Mouse (Mus musculus): ENCODE measurements at regions not wholly inside any gene's neighbourhood (a gene's known extent, or its start where the extent isn't known, plus 50 kb on each side); places are given as distances from the start of the nearest gene placed in this dataset.

DNA sequence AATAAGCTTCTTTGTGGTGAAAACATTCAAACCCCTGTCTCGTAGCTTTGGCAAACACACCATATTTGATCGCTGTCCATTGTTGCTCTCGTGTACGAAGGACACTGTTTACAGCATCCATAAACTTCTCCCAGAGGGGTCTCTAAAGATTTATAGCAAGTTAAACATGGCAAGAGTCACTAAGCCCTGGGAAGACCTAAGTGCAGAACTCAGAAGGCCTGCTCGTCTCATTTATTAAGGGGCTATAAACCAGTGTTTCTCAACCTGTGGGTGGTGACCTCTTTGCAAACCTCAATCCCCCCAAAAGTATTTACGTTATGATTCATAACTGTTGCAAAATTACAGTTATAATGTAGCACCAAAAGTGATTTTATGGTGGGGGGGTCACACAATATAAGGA, 126.9 kb upstream of the 4930412O13Rik start:
- TF ChIP-seq JUND (conservative IDR thresholded peaks at IDR 0.05; ENCODE audit: low read depth, low read length) (no peak), ELF1 (IDR thresholded peaks at IDR 0.05; ENCODE audit: low read depth, low read length) (no peak), MYC (IDR thresholded peaks at IDR 0.05; ENCODE audit: low read depth, low read length) (no peak), MAFK (IDR thresholded peaks at IDR 0.05; ENCODE audit: insufficient replicate concordance, low read length) (no peak)
- H3K4me3 ChIP-seq (replicated peaks in 1 of 3; ENCODE audit: low read depth in 2 of 3, low read length in 2 of 3, poor library complexity in 1 of 3): no peak overlapping the region
- peaks cover 8 to 17% of the 10 kb centered on the region in 2 experiments for H3K4me1 ChIP-seq (ENCODE audit: control insufficient read depth in 1 of 2, insufficient read depth in 2 of 2)
- no peak for DNase-seq (ENCODE audit: extremely low read depth)
- dilution Hi-C loops (cut with MboI; ENCODE audit: extremely low pct_ligation_motif_present, extremely low pct_unique_long_range_greater_than_20kb, low sequenced_read_pairs) (no loop called here), in situ Hi-C loops (cut with MboI; ENCODE audit: low pct_ligation_motif_present, low pct_unique_long_range_greater_than_20kb, low sequenced_read_pairs) (no loop called here)
- no peak overlapping the region for H3K4me2 ChIP-seq (ENCODE audit: insufficient read depth, low read depth, poor library complexity, severe bottlenecking)
- H3K9me3 ChIP-seq (replicated peaks; ENCODE audit: low read length): no peaks in the 10 kb centered on the region
- H3K27me3 ChIP-seq (replicated peaks): no peaks in the 10 kb centered on the region
- no peaks in the 10 kb centered on the region for H3K36me3 ChIP-seq (replicated peaks in 1 of 2; ENCODE audit: control insufficient read depth in 1 of 2, insufficient read depth in 1 of 2, low read length in 1 of 2)
- H3K27ac ChIP-seq (ENCODE audit: insufficient read depth, low read depth): no peak overlapping the region
- H3K79me2 ChIP-seq (replicated peaks; ENCODE audit: control insufficient read depth, extremely low read depth, insufficient read depth, poor library complexity, severe bottlenecking): no peaks in the 10 kb centered on the region
- no peak overlapping the region for H3K9ac ChIP-seq (ENCODE audit: insufficient read depth, low read depth)

DNA sequence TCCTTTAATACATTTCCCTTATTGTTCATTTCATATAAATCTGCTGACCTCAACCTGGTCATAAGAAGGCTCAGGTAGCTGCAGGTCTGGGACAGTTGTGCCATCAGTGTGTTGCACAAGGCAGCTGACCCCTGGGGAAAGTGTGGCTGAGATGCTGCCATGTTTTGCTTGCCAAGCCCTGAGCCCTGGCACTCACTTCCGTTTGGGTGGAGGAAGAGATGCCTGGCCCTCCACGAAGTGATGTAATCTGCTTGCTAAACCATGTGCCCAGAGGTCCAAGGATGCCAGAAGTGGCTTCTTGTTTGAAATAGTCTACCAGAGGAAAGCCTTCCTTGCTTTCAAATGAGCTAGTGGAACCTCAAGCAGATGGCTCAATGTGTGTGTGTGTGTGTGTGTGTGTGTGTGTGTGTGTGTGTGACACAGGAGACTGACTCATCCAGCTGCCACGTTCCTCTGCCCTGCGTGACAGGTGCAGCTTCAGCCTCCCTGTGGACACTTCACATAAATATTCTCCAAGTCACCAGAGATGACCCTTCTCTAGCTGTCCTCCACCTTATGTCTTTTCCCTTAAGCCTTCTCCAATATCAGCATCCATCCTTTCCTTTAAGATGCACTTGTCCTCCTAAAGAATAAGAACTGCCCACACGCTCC, 123.2 kb upstream of the 4930412O13Rik start:
- Histone ChIP-seq H3K4me1 (ENCODE audit: control insufficient read depth in 1 of 2, insufficient read depth in 2 of 2) (no peaks in the 10 kb centered on the region), H3K9me3 (replicated peaks; ENCODE audit: low read length) (no peaks in the 10 kb centered on the region), H3K79me2 (replicated peaks; ENCODE audit: control insufficient read depth, extremely low read depth, insufficient read depth, poor library complexity, severe bottlenecking) (no peaks in the 10 kb centered on the region), H3K4me3 (replicated peaks in 1 of 3; ENCODE audit: low read depth in 2 of 3, low read length in 2 of 3, poor library complexity in 1 of 3) (no peak overlapping the region), H3K36me3 (replicated peaks in 1 of 2; ENCODE audit: control insufficient read depth in 1 of 2, insufficient read depth in 1 of 2, low read length in 1 of 2) (no peaks in the 10 kb centered on the region), H3K9ac (ENCODE audit: insufficient read depth, low read depth) (no peak overlapping the region), H3K27ac (ENCODE audit: insufficient read depth, low read depth) (no peak overlapping the region), H3K4me2 (ENCODE audit: insufficient read depth, low read depth, poor library complexity, severe bottlenecking) (no peak overlapping the region), H3K27me3 (replicated peaks) (no peaks in the 10 kb centered on the region)
- DNase-seq (ENCODE audit: extremely low read depth): no peak
- no peak for TF ChIP-seq NRF1 (IDR thresholded peaks at IDR 0.05; ENCODE audit: low read depth, low read length)
- TF ChIP-seq IRF4 (IDR thresholded peaks at IDR 0.05; ENCODE audit: low read depth, low read length): no peak
- TF ChIP-seq KAT2A (IDR thresholded peaks at IDR 0.05; ENCODE audit: insufficient replicate concordance, low read length): no peak
- no peak for TF ChIP-seq USF1 (IDR thresholded peaks at IDR 0.05; ENCODE audit: low read depth, low read length)
- TF ChIP-seq NELFE (IDR thresholded peaks at IDR 0.05; ENCODE audit: low read depth, low read length): no peak
- no peak for TF ChIP-seq POLR2A (IDR thresholded peaks at IDR 0.05; ENCODE audit: low read depth, low read length)
- no peak for TF ChIP-seq ZMIZ1 (IDR thresholded peaks at IDR 0.05; ENCODE audit: low read depth, low read length)
- no peak for TF ChIP-seq CHD2 (IDR thresholded peaks at IDR 0.05; ENCODE audit: low read length)
- no peak for TF ChIP-seq TCF12 (IDR thresholded peaks at IDR 0.05; ENCODE audit: low read depth, low read length)
- TF ChIP-seq JUN (IDR thresholded peaks at IDR 0.05; ENCODE audit: insufficient read depth, low read depth, low read length): no peak
- TF ChIP-seq ETS1 (conservative IDR thresholded peaks at IDR 0.05; ENCODE audit: low read depth, low read length): no peak
- TF ChIP-seq TBP (conservative IDR thresholded peaks at IDR 0.05; ENCODE audit: low read depth, low read length): no peak
- no peak for TF ChIP-seq ZKSCAN1 (IDR thresholded peaks at IDR 0.05; ENCODE audit: borderline replicate concordance, low read depth, low read length)
- TF ChIP-seq PAX5 (IDR thresholded peaks at IDR 0.05; ENCODE audit: low read length): no peak
- TF ChIP-seq MAX (IDR thresholded peaks at IDR 0.05; ENCODE audit: low read length): no peak
- TF ChIP-seq JUND (conservative IDR thresholded peaks at IDR 0.05; ENCODE audit: low read depth, low read length): no peak
- no peak for TF ChIP-seq SIN3A (IDR thresholded peaks at IDR 0.05; ENCODE audit: low read length)
- no peak for TF ChIP-seq RCOR1 (conservative IDR thresholded peaks at IDR 0.05; ENCODE audit: low read depth, low read length)
- no peak for TF ChIP-seq EP300 (IDR thresholded peaks at IDR 0.05; ENCODE audit: low read length)
- no peak for TF ChIP-seq MAFK (IDR thresholded peaks at IDR 0.05; ENCODE audit: insufficient replicate concordance, low read length)
- dilution Hi-C loops (cut with MboI; ENCODE audit: extremely low pct_ligation_motif_present, extremely low pct_unique_long_range_greater_than_20kb, low sequenced_read_pairs) (no loop called here), in situ Hi-C loops (cut with MboI; ENCODE audit: low pct_ligation_motif_present, low pct_unique_long_range_greater_than_20kb, low sequenced_read_pairs) (no loop called here)
